Mouse (Mus musculus): ENCODE results near the gene Prpsap2. TPM values are rescaled to one million over a fixed set of nuclear protein-coding genes. Genes with fewer than 3 reads are reported as not detected.

The Prpsap2 gene
- polyA plus RNA-seq, 1 experiment from 2014 or later = 34.0 TPM

- Histone ChIP-seq H3K9me3 (no peaks in the 10 kb centered on the region), H3K27ac (no peak overlapping the region), H3K36me3 (no peaks in the 10 kb centered on the region), H3K4me2 (no peak overlapping the region), H3K4me1 (replicated peaks) (no peaks in the 10 kb centered on the region), H3K27me3 (no peaks in the 10 kb centered on the region), H3K4me3 (replicated peaks) (no peak overlapping the region), H3K9ac (replicated peaks) (no peak overlapping the region)
- no peak; the same call in 1 of the 2 replicates for ATAC-seq (ENCODE audit: insufficient number of reproducible peaks, insufficient read depth, low FRiP score, low TSS enrichment, low read depth)
- WGBS = 69% methylated on average over 6 of the region's 6 CpGs
These were observed 46.8 kb downstream of the Prpsap2 start for GRCm38 (mm10) chr11:61715130-61715529.

DNA sequence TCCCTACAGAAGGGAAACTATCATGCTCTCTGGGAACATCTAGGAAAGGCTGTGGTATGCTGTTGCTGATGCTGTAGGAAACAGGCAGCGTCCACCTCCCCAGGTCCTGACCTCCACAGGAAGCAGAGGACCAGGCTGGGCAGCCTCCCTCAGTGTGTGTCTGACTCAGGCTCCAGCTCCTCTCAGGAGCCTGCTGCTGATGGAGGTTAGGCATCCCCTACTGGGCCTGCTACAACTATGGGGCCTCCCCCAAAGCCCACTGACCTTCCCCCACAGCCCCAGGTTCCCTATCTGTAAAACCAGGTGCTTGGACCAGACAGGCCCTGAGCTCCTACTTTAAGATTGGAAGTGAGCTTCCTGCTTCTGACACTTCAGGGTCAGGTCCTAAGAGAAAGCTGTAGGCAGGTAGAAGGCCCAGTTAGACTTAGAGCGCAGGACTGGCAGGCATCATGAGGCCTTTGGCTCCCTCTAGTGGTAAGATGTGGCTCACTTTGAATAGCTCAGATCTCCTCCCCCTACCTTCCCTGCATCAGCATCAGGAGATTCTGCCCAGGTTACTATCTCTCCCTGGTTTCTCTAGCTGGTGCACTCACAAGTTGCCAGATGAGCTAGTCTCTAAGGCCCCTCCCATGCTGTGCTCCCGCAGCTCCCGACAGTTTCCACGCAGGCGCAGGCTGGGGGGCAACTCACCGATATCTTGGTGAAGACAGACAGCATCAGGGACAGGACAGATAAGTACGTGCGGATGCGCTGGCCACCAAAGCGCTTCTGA lies 47.4 kb downstream of the Prpsap2 start:
- peak; percentile 40; the same call in 1 of the 2 replicates for ATAC-seq (ENCODE audit: insufficient number of reproducible peaks, insufficient read depth, low FRiP score, low TSS enrichment, low read depth)
- 0 out of 2 replicates have a peak overlapping the region, but pooled peaks have one; percentile 1 for H3K9ac ChIP-seq (replicated peaks)
- no peaks in the 10 kb centered on the region for H3K36me3 ChIP-seq
- no peaks in the 10 kb centered on the region for H3K9me3 ChIP-seq
- H3K27ac ChIP-seq = no peak overlapping the region
- no peak overlapping the region for H3K4me2 ChIP-seq
- no peak overlapping the region for H3K4me3 ChIP-seq (replicated peaks)
- no peaks in the 10 kb centered on the region for H3K4me1 ChIP-seq (replicated peaks)
- WGBS = 51% methylated on average over 11 of the region's 11 CpGs
- H3K27me3 ChIP-seq = no peaks in the 10 kb centered on the region

DNA sequence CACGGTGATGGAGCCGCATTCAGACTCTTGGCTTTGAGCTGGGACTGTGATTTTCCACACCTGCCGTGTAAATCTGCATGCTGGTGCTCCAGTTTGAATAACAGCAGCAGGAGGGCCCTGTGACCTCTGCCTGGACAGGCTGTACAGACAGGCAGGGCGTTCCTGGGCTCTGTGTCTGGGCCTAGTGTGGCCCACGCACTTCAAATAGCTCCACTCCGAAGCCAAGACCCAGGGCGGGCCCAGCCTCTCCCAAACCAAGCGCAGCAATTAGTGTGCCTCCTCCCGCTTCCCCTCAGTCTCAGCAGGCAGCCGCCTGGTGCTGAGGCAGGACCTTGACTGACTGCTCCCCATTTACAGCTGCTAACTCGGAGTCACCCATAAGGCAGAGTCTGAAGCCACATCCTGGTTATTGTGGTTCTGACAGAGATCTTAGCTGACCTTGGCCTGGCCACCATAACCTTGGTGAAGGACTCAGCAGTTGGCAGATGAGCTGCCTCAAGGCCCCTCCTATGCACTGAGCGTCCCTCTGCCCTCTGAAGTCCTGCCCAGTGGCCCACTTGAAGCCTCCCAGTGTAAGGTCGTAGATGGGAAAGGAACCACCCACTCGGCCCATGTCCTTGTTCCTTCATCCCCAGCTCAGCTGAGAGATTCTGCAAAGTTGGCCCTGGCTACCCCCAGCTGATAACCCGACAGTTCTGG lies 48.6 kb downstream of the Prpsap2 start:
- Histone ChIP-seq H3K27ac (no peak overlapping the region), H3K9me3 (no peaks in the 10 kb centered on the region), H3K4me3 (replicated peaks) (no peak overlapping the region), H3K27me3 (no peaks in the 10 kb centered on the region), H3K4me2 (no peak overlapping the region), H3K36me3 (no peaks in the 10 kb centered on the region), H3K9ac (replicated peaks) (no peak overlapping the region), H3K4me1 (replicated peaks) (peaks cover 9% of the 10 kb centered on the region)
- WGBS = 45% methylated on average over 15 of the region's 15 CpGs
- ATAC-seq (ENCODE audit: insufficient number of reproducible peaks, insufficient read depth, low FRiP score, low TSS enrichment, low read depth) = no peak

- Histone ChIP-seq H3K9ac (replicated peaks) (no peak overlapping the region), H3K4me3 (replicated peaks) (no peak overlapping the region), H3K9me3 (no peaks in the 10 kb centered on the region), H3K4me2 (no peak overlapping the region), H3K27me3 (no peaks in the 10 kb centered on the region), H3K4me1 (replicated peaks) (peaks cover 9% of the 10 kb centered on the region), H3K36me3 (no peaks in the 10 kb centered on the region), H3K27ac (peak overlapping the region; percentile 4; the same call in 1 of the 2 replicates)
- no peak for ATAC-seq (ENCODE audit: insufficient number of reproducible peaks, insufficient read depth, low FRiP score, low TSS enrichment, low read depth)
- WGBS = 39% methylated on average over 3 of the region's 3 CpGs
These were observed 53.0 kb downstream of the Prpsap2 start for GRCm38 (mm10) chr11:61708928-61709327.

- H3K36me3 ChIP-seq = peaks cover 6% of the 10 kb centered on the region; the same call in 1 of the 2 replicates
- H3K4me2 ChIP-seq = no peak overlapping the region
- no peaks in the 10 kb centered on the region for H3K9me3 ChIP-seq
- H3K27ac ChIP-seq = no peak overlapping the region
- H3K4me1 ChIP-seq (replicated peaks) = peaks cover 9% of the 10 kb centered on the region
- H3K9ac ChIP-seq (replicated peaks) = no peak overlapping the region
- 72% methylated on average over 4 of the region's 4 CpGs for WGBS
- H3K4me3 ChIP-seq (replicated peaks) = no peak overlapping the region
- H3K27me3 ChIP-seq = no peaks in the 10 kb centered on the region
- ATAC-seq (ENCODE audit: insufficient number of reproducible peaks, insufficient read depth, low FRiP score, low TSS enrichment, low read depth) = no peak
These were observed 55.7 kb downstream of the Prpsap2 start for GRCm38 (mm10) chr11:61706232-61706631.

- H3K9ac ChIP-seq (replicated peaks) = no peak overlapping the region
- no peak for ATAC-seq (ENCODE audit: insufficient number of reproducible peaks, insufficient read depth, low FRiP score, low TSS enrichment, low read depth)
- H3K4me3 ChIP-seq (replicated peaks) = no peak overlapping the region
- H3K27ac ChIP-seq = no peak overlapping the region
- WGBS = 97% methylated on average over 2 of the region's 2 CpGs
- peaks cover 6% of the 10 kb centered on the region; the same call in 1 of the 2 replicates for H3K36me3 ChIP-seq
- H3K27me3 ChIP-seq = no peaks in the 10 kb centered on the region
- H3K9me3 ChIP-seq = no peaks in the 10 kb centered on the region
- H3K4me1 ChIP-seq (replicated peaks) = peaks cover 10% of the 10 kb centered on the region
- no peak overlapping the region for H3K4me2 ChIP-seq
These were observed 56.3 kb downstream of the Prpsap2 start for GRCm38 (mm10) chr11:61705581-61705980.

GRCm38 (mm10) chr11:61702494-61702893 lies 59.4 kb downstream of the Prpsap2 start:
- Histone ChIP-seq H3K4me2 (no peak overlapping the region), H3K9ac (replicated peaks) (no peak overlapping the region), H3K4me1 (replicated peaks) (0 out of 2 replicates have a peak, but pooled peaks cover 3% of the 10 kb centered on the region), H3K27me3 (no peaks in the 10 kb centered on the region), H3K4me3 (replicated peaks) (no peak overlapping the region), H3K27ac (no peak overlapping the region), H3K9me3 (no peaks in the 10 kb centered on the region), H3K36me3 (peaks cover 6% of the 10 kb centered on the region; the same call in 1 of the 2 replicates)
- WGBS = 93% methylated on average over 5 of the region's 5 CpGs
- no peak for ATAC-seq (ENCODE audit: insufficient number of reproducible peaks, insufficient read depth, low FRiP score, low TSS enrichment, low read depth)

- Histone ChIP-seq H3K27me3 (no peaks in the 10 kb centered on the region), H3K36me3 (peaks cover 6% of the 10 kb centered on the region; the same call in 1 of the 2 replicates), H3K4me3 (replicated peaks) (no peak overlapping the region), H3K4me1 (replicated peaks) (0 out of 2 replicates have a peak, but pooled peaks cover 3% of the 10 kb centered on the region), H3K9me3 (no peaks in the 10 kb centered on the region), H3K9ac (replicated peaks) (no peak overlapping the region), H3K27ac (no peak overlapping the region), H3K4me2 (no peak overlapping the region)
- ATAC-seq (ENCODE audit: insufficient number of reproducible peaks, insufficient read depth, low FRiP score, low TSS enrichment, low read depth) = no peak
- 81% methylated on average over 5 of the region's 5 CpGs for WGBS
These were observed 60.2 kb downstream of the Prpsap2 start for GRCm38 (mm10) chr11:61701696-61702095.

DNA sequence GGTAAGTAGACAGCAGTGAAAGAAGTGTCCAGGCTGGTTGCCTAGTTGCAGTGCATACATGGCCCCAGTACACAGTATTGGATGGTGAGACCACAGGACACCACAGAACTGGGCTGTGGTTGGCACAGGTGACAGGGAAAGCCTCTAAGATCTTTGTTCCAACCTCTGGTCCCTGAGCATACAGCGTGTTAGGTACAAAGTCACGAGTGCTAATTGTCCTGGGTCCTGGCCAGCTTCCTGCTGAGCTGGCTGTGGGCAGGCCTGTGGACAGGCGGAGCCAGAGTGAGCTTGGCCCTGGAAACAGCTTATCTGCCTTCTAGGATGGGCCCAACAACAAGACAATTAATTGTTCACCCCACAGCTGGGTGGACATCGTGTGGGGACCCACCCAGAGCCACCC lies 62.0 kb downstream of the Prpsap2 start:
- no peak overlapping the region for H3K4me3 ChIP-seq (replicated peaks)
- H3K4me2 ChIP-seq = no peak overlapping the region
- no peak overlapping the region for H3K27ac ChIP-seq
- WGBS = 63% methylated on average over 4 of the region's 4 CpGs
- H3K36me3 ChIP-seq = peaks cover 6% of the 10 kb centered on the region; the same call in 1 of the 2 replicates
- no peak overlapping the region for H3K9ac ChIP-seq (replicated peaks)
- H3K9me3 ChIP-seq = no peaks in the 10 kb centered on the region
- 0 out of 2 replicates have a peak, but pooled peaks cover 3% of the 10 kb centered on the region for H3K4me1 ChIP-seq (replicated peaks)
- no peaks in the 10 kb centered on the region for H3K27me3 ChIP-seq
- no peak for ATAC-seq (ENCODE audit: insufficient number of reproducible peaks, insufficient read depth, low FRiP score, low TSS enrichment, low read depth)

DNA sequence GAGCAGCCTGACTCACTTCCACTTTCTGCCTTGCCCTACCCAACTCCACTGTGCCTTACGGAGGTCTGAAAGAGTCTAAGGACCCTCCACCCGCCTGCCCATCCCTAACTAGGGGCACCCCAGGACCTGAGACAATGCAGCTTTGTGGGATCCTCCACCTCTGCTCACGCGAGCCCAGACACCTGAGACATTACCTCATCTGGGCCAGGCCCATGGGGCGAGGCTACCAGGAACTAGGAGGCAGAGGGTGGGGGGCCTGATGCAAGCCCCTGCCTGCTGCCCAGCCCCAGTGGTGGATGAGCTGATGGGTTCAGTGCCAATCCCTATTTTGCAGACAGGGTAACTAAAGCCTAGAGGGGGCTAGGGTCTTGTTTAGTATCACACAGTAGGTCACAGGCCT lies 62.4 kb downstream of the Prpsap2 start:
- Histone ChIP-seq H3K9ac (replicated peaks) (no peak overlapping the region), H3K27me3 (no peaks in the 10 kb centered on the region), H3K4me1 (replicated peaks) (0 out of 2 replicates have a peak, but pooled peaks cover 3% of the 10 kb centered on the region), H3K36me3 (peaks cover 6% of the 10 kb centered on the region; the same call in 1 of the 2 replicates), H3K27ac (no peak overlapping the region), H3K4me3 (replicated peaks) (no peak overlapping the region), H3K9me3 (no peaks in the 10 kb centered on the region), H3K4me2 (no peak overlapping the region)
- WGBS = 83% methylated on average over 5 of the region's 5 CpGs
- ATAC-seq (ENCODE audit: insufficient number of reproducible peaks, insufficient read depth, low FRiP score, low TSS enrichment, low read depth) = no peak

DNA sequence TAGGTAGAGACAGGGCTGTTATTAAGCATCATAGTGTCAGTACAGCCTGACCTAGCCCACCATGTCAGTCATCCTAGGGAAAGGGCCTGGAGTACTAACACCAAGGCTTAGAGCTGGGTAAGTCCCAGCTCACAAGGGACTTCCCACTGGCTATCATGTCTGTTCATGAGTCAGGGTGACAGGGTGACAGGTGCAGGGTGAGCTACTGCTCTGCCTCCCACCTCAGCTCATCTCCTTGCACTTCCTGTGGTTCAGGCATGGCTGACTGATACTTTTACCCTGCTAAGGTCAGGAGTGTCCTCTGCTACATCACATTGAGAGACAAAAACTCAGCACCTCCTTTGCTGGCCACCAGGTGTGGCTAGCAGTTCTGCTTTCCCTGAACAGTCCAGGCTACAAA lies 63.0 kb downstream of the Prpsap2 start:
- Histone ChIP-seq H3K4me3 (replicated peaks) (no peak overlapping the region), H3K9me3 (no peaks in the 10 kb centered on the region), H3K4me2 (no peak overlapping the region), H3K27ac (no peak overlapping the region), H3K36me3 (peaks cover 6% of the 10 kb centered on the region; the same call in 1 of the 2 replicates), H3K4me1 (replicated peaks) (0 out of 2 replicates have a peak, but pooled peaks cover 3% of the 10 kb centered on the region), H3K9ac (replicated peaks) (no peak overlapping the region), H3K27me3 (no peaks in the 10 kb centered on the region)
- no peak for ATAC-seq (ENCODE audit: insufficient number of reproducible peaks, insufficient read depth, low FRiP score, low TSS enrichment, low read depth)

Measured in limb, embryonic 12.5 days (tissue).